Mouse (Mus musculus) ES-E14 (cell line): ENCODE measurements at regions not wholly inside any gene's neighbourhood (a gene's known extent, or its start where the extent isn't known, plus 50 kb on each side); places are given as distances from the start of the nearest gene placed in this dataset.

Experiments
- CHD2 ChIP-seq: IDR thresholded peaks from 2 replicates; pipeline ENCODE4 v1.6.1; 2014; ENCODE audit warnings: mild to moderate bottlenecking, low read depth, low read length, inconsistent platforms
- ZC3H11A ChIP-seq: IDR thresholded peaks from 2 replicates; pipeline ENCODE4 v1.6.1; 2012; ENCODE audit warnings: low read depth, mild to moderate bottlenecking, inconsistent platforms, low read length, borderline replicate concordance

DNA sequence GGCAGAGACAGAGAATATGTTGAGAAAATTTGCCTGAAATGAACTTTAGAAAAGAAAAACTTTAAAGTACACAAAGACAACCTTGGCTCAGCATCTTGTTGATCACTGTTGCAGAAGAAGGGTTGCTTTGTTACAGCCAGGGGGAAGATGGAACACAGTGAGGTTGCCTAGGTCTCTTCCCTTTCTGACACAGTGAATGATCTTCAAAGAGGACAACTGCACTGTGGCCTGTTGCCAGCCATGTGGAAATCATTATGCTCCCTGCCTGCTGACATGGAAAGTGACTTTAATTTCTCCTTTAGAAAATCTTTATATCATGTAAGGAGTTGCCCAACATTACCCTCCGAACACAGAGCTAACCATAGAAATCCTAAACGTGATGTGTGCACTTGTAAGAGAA, 263.1 kb downstream of the Sema3d start:
- TF ChIP-seq CHD2 (no peak), ZC3H11A (no peak)
